Mouse (Mus musculus) left cerebral cortex, postnatal 25 days (tissue): ENCODE measurements around the gene Tbc1d25. TPM values are rescaled to one million over a fixed set of nuclear protein-coding genes. Genes with fewer than 3 reads are reported as not detected.

Source experiments
- DNase-seq, 2 experiments: peaks; one replicate each; pipeline ENCODE4 v3.0.0; 2022; ENCODE audit warnings: low spot score in 2 of 2, mixed read lengths in 1 of 2
- intact Hi-C: fragments of 180-260 bp; cut with DNase I; formaldehyde crosslinking; loops from one replicate; pipeline ENCODE4 v1.15.1; 2025
- total RNA-seq, 2 experiments: library from RNA; stranded (reverse); gene quantifications; 2 replicates each; pipeline ENCODE4 v1.2.3; 2021

Tbc1d25 gene
- total RNA-seq, 2 experiments from 2014 or later, result 15.8 to 16.6 TPM

DNA sequence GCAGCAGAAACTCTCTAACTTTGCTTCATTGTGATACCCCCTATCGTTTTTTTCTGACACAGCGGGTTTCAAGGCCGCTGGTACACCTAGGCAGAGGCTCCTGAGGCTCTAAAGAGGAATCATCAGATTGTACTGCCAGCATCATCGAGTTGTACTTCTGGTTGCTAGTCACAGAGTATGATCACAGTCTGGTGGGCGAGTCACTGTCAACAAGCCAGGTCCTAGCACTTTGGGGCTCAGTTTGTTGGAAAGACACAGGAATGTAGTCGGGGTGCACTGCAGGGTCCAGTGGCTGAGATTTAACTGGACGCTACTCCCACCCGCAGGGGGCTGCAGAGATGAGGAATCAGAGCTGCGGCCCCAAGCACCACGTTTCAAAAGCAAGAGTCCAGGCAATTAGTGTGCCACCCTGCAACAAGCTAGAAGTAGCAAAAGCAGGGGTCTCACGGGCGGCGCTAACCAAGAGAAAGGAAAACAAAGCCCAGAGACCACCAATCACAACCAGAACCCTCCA lies 16.2 kb upstream of the Tbc1d25 start:
- peak; percentile 11 to 13 for DNase-seq
- intact Hi-C loops, result loop anchor here (5.0 kb wide), 1 partner anchor 60 kb away; the partner anchor contains the start of gene Ftsj1

DNA sequence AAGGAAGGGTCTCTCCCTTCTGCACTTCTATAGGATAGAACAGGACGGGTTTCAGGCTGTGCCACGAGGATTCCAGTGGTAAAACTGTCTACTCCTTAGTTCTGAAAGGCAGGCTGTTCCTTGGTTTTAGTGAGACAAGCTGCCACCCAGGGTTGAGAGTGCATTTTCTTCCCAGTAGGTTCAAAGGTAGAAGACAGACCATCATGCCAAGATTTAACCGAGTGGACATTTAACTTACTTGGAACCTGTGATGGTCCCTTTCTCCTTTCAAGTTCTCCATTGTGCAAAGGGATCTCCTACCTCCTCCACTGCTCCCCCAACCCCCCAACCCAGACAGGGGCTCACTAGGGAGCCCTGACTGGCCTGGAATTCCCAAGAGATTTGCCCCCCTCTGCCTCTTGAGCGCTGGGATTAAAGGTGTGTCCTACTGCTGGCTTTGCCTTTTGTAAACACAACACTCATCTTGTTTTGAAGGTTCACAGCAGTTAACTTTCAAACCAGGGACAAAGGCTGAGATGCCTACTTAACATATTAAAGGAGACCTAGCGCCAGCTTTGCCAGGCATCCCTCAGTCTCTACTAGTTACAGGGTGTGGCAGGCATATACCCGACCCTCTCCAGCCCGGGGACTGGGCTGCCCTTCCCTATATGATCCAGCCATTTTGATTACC lies 7.0 kb upstream of the Tbc1d25 start:
- intact Hi-C loops, result no loop called here
- DNase-seq, result no peak

DNA sequence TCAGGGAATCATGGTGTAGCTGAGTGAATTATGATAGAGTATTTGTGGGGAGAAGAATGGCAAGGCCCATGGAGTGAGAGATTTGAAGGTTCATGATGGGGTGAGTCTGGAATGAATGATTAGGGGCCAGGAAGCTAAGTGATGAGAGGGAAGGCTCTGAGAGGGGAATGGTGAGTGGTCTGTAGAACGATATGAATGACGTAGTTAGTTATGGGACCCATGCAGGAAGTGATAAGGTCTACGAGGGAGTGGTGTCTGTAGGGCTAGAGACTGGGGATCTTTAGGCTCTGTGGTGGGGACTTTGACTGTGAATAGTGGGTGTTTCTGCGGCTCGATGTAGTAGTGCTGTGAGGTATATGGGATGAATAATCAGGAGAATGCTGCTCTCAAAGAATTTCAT lies 3.7 kb upstream of the Tbc1d25 start:
- no peak for DNase-seq
- intact Hi-C loops, result no loop called here

DNA sequence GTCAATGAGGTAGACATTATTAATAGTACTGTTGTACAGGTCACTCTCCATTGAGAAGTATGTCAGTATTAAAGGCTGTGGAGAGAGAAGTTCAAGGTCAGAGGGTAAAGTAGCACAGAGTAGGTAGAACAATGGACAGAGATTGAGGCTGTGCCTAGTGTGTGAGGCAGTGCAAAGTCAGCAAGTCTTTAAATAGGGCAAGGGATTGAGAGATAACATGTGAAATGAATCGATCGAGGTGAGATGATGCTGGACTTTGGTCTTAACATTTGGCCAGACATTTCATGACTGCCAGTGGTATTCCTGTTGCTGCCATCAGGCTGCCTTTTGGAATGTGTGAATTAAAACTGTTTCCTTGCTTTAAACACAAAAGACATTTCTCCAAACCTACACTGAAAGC lies 2.9 kb upstream of the Tbc1d25 start:
- no peak for DNase-seq
- intact Hi-C loops, result no loop called here

DNA sequence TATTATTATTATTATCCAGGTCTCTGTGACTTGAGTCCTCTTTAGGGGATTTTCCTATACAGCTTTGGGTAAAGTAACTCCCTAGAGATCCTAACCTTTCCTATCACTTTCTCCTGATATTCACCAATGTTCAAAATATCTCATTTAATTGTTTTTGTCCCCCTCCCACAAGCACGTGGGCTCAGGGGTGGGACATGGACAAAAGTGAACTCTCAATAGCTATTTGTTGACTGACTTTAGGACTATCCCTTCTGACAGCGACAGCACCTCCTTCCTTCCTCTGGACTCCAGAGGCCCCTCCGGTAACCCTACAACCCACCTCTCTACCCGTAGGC lies 845 bp downstream of the Tbc1d25 start:
- intact Hi-C loops, result no loop called here
- DNase-seq, result no peak

DNA sequence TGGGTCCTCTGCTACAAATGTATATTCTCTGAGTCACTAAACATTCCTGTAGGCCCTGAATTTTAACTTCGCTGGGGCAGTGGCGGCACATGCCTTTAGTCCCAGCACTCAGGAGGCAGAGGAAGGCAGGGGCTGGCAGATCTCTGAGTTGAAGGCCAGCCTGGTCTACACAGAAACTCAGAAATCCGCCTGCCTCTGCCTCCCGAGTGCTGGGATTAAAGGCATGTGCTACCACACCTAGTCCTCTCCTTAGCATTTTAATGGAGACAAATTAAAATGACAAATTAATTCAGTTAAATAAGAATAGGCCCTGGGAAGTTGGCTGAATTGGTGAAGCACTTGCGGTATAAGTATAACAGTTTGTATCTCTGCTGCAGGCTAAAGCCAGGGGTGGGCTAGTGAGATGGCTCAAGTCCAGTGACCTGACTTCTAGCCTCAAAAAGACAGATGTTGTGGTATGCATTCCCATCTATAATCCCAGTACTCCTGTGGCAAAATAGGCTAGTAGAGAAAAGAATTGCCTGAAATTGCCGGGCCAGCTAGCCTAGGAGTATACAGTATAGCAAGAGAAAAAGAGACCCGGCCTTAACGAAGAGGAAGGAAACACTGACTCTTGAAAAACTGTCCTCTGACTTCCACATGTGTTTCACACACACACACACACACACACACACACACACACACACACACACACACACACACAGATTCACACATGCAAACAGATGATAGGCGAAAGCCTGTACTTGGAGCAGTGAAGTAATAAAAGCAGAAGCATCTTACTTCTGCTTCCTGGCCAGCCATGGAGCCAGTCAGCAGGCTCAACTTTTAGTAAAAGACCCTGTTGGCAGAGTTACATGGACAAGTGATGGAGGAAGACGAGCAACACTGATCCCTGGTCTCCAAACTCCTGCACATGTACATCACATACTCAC lies 8.0 kb downstream of the Tbc1d25 start:
- intact Hi-C loops, result no loop called here
- DNase-seq, result no peak

DNA sequence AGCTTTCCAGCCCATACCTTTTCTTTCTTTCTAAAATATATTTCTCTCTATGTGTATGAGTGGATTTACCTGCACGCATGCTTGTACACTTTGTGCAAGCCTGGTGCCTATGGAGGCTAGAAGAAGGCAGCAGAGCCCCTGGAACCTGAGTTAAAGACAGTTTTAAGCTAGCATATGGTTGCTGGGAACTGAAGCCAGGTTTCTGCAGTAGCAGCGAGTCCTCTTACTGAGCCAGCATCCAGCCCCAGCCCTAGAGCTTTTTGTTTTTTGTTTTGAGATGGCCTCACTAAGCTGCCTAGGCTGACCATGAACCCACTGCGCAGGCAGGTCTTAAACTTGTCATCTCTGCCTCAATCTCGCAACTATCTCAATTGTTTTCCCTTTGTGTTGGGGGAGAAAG lies 11.5 kb downstream of the Tbc1d25 start:
- intact Hi-C loops, result no loop called here
- no peak for DNase-seq

DNA sequence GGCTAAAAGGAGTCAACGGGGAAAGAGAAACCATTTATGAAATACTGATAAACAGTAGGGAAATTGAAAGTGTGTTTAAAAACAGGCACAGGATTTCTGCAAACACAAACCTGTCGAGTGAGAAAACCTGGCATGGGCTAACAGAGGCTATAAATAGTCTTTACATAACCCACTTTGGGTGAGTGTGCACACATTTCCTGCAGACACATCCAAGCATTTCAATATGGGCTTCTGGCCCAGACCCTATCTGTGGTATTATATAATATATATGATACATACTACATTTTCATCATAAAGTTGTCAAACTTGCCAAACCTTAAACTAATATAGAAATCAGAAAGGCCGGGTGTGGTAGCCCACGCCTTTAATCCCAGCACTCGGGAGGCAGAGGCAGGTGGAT lies 12.9 kb downstream of the Tbc1d25 start:
- intact Hi-C loops, result no loop called here
- peak in 1 of 2 experiments; percentile 72 for DNase-seq

DNA sequence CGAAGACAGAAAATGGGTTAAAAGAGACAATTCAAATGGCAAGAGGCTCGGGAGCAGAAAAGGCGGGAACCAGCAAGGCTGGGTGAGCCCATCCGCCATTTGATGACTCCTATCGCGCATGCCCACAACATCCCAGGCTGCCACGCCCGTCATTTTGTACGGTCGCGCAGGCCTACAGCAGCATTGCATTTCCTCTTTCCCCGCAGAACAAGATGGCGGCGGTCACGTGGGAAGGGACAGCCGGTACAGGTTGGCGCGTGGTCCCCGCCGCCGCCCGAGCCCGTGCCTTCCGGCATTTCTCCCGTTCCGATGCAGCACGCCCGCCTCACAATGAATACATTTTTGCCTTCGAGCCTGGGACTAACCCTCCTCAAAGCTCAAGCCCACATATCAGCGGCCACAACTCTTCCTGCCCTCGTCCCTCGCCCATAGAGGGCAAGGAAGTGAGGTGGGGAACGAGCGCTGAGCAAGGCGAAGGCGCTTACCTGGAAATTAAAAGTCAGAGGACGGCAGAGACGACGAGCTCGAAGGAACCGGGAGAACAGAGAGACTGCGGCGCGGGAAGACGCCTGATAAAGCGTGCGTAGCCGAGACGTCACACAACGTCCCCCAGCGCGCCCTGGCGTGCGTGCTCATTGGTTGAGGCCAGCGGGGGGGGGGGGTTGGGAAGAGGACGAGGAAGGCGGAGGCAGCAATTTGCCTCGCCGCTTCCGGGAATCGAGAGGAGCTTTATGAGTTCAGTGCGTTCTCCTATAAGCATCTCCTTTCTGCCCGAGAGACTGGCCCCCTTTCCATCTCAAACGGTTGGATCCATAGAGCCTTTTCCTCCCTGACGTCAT lies 30.6 kb downstream of the Tbc1d25 start, which contains the start of gene Rbm3:
Rbm3 (minus strand) TSS at position 728 of the 839 bp plus-strand sequence.
- intact Hi-C loops, result loop anchor here (1.0 kb wide), 1 partner anchor 13 kb away; the partner anchor contains the start of gene Wdr13
- peak; percentile 86 to 92 for DNase-seq

DNA sequence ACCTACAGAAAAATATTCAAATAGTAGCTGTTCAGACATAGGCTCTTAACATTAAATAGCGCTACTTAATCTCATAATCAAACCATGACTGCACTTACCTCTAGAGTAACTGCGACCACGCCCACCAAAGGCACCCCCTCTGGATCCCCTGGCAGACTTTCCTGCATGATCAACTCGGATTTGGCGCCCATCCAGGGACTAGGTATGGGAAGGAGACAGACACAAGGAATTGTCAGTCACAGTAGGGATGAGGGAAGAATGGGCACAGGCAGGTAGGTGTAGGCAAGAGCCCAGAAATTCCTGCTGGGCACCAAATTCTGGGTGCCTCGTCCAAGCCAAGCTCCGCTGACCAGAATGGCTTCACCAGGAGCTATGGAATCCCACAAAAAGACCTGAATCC lies 32.2 kb downstream of the Tbc1d25 start:
- intact Hi-C loops, result no loop called here
- no peak for DNase-seq

DNA sequence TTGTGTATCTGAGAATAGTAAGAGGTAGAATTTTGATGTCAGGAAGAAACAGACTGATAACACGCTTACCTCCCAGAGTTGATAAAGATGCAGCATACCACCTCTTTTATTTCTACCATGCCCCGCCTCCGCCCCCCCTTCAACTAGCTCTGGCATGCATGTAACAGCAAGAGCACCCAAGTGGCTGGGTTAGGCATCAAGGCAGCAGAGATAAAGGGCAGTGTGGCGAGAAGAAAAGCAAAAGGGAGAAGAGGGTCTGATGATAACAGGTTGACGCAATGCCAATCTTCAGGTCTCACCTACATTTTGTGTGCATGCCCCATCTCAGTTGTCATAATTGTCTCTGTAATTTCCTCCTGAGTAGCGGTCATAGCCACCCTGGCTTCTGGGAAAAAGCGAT lies 33.0 kb downstream of the Tbc1d25 start:
- no peak for DNase-seq
- intact Hi-C loops, result no loop called here

DNA sequence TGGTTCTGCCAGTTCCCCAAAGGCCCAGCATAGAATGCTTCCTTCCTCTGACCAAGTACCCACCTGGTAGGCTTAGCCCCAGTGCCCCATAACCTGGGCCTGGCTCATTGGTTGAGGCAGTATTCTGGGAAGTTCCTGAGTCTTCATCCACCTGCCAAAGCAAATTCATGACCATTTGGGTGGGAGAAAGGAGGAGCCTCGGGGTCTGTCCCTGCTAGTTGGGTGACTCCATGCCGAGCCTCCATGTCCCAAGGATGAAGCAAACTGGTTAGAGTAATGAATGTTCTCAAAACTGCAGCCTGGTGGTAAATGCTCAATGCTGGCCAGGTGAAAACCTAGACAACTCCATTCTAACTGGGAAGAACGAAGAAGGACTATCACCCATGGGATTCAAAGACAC lies 34.9 kb downstream of the Tbc1d25 start:
- intact Hi-C loops, result no loop called here
- no peak for DNase-seq

DNA sequence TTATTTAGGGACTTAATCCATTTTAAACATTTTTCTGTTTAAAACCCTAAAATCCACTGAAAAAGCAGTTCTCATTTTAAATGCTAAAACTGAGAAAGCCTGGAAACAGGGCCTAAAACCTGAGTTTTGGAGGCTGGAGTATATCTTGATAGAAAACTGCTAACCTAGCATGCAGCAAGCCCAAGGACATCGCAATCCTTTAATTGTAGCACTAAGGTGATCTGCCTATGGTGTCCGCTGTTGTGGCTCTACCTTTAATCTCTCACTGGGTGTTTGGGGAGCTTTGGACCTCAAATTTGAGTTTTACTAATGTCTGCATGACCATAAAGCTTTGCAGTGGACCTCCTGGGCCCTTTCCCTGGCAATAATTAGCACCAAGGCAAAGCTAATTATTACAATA lies 35.5 kb downstream of the Tbc1d25 start:
- intact Hi-C loops, result no loop called here

DNA sequence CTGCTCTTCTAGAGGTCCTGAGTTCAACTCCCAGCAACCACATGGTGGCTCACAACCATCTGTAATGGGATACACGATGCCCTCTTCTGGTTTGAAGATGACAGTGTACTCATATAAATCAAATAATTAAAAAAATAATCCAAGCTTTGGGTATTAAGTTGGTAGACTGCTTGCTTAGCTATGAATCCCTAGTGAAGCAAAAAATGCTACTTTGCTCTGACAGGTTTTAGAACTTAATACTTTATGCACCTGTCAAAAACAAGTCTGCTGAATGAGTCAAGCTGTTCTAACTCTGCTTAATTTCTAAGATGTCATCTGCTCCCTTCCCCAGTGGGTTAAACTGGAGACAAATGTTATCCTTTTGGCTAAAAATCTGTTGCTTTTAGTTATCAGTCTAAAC lies 36.5 kb downstream of the Tbc1d25 start:
- DNase-seq, result no peak
- intact Hi-C loops, result no loop called here

More for the DNA sequence above, 35.5 kb downstream of the Tbc1d25 start:
- no peak for DNase-seq

DNA sequence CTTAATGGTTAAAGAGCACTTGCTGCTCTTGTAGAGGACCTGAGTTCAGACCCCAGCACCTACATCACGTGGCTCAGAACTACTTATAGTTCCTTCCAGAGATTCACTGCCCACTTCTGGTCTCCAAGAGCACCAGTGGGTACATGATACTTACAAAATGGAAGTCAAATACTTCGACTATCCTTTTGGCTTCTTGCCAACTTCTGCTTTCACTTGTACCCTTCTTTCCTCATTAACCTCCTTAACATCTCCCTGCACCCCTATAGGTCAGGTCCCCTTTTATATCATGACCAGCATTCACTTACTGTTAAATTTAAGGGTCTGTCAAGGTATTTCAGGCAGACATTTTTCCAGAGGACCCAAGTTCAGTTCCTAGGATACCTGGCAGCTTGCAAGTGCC lies 40.1 kb downstream of the Tbc1d25 start:
- DNase-seq, result no peak
- intact Hi-C loops, result no loop called here

DNA sequence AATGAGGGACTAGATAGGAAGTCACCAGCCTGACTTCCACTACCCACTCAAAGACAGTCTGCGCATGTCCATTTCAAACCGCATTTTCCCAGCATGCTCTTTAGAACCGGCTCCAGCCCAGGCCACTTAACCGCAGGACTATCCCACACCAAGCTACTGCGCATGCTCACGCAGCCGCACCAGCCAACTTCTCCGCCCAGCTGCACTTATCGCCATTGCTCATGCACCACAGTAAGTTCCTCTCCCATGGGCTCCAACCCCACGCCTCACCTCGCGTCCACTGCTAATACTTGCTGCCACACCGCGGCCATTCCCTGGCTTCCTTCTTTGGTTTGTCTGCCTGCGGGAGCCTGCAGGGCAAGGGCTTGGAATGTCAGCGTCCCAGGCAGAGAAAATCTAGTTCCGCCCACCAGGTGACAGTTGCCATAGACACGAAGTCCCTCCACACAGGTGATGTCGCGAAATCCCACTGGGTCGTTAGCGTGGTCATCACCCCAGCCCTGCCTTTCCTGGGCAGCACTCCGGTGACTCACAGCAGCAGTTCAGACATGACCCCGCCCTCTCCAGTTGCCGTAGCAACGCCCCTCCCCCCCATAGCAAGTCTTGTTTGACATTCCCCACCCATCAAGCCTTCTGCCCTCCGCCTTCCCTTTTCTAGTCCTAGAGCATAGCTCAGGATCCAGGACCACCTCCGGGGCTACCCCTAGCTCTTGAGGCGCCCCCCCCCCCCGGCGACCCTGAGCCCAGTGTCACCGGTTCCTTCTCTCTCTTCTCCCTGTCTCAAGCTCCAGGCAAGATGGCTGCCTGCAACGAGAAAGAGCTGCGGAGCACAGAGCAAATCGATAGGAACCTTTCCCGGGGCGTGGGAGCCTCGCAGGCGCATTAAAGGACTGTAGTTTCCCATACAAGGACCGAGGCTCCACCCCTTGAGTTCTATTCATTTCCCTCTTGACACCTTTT lies 43.7 kb downstream of the Tbc1d25 start, which contains the start of gene Wdr13:
Wdr13 (minus strand) TSS at position 876 of the 960 bp plus-strand sequence.
- intact Hi-C loops, result loop anchor here (1.0 kb wide), 1 partner anchor 13 kb away; the partner anchor contains the start of gene Rbm3
- peak; percentile 88 to 95 for DNase-seq

DNA sequence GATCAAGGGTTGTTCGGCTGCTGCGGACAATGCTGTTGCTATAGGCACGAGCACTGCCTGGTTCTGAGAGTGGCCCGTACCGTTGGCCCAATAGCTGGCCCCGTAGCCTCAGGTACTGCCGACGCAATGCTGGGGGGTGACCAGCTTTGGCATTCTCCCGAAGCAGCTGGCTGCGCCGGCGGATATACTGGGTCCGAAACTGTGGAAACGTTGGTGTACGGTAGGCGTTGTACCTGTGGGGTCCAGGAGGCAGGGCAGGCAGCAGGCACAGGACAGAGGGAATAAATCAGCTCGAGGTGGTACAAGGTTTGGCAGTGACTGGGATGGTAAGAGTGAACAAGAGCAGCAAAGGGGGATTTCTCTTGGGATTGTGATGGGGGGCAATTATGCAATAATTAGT lies 44.6 kb downstream of the Tbc1d25 start:
- intact Hi-C loops, result no loop called here
- no peak for DNase-seq

DNA sequence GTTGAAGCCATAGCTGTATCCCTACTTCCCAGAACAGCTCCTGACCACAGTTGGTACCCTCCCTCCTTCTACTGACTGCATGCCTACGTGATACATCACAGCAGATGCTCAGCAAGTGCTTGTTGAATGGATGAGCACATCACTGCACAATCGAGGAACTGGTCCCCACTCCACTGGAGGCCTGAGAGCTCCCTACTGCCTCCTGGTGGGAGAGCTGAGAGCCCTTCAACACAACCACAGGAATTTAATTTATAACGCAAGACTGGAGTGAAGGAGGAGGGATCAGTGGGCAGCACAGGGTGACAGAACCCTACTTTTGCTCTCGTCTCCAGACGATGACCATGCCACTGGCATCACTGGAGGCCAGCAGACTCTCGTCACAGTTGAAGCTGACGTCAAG lies 50.7 kb downstream of the Tbc1d25 start:
- DNase-seq, result no peak
- intact Hi-C loops, result no loop called here
